Mouse (Mus musculus): ENCODE results near the gene Ssh2. TPM values are rescaled to one million over a fixed set of nuclear protein-coding genes. Genes with fewer than 3 reads are reported as not detected.

Gene Ssh2
- total RNA-seq, 2 experiments from 2014 or later, result 46.9 to 49.6 TPM

DNA sequence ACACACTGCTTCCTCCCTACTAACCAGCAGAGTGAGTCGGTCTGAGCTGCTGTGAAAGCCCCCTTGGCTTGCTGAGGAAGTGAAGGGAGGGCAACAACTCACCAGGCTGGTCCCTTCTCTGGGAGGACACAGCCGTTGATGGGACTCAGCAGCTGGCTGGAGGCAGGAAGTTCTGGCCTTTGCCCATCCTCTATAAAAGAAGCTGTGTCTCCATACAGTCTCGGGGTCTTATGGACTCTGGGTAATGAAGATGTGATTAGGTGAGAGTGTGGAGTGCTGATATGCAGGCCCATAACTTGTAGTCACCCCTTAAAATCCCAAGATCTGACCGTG is 278.2 kb downstream of the Ssh2 start:
- intact Hi-C loops (cut with DNase I), result loop anchor here (5.0 kb wide), 1 partner anchor 128 kb away; no protein-coding TSS in a partner anchor
- no peak for DNase-seq (ENCODE audit: extremely low spot score in 1 of 2, low spot score in 2 of 2)

DNA sequence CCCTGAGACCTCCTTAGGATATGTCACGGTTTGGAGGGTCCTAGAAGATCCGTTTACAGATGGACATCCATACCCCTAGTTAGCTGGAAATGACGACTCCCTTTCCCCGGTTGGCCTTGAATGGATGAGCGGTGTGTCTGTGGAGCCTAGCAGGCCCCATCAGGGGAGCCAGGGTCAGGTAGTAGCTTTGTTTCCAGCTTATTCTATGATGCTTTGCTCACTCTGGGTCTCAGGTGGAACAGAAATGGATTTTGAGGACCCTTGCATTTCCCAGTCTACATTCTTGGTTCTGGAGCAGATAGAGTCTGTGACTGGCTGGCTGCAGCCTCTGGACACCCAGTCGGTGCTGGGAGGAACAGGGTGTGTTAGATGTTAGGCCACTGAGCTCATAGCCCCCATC is 278.7 kb downstream of the Ssh2 start:
- intact Hi-C loops (cut with DNase I), result loop anchor here (5.0 kb wide), 1 partner anchor 128 kb away; no protein-coding TSS in a partner anchor

DNA sequence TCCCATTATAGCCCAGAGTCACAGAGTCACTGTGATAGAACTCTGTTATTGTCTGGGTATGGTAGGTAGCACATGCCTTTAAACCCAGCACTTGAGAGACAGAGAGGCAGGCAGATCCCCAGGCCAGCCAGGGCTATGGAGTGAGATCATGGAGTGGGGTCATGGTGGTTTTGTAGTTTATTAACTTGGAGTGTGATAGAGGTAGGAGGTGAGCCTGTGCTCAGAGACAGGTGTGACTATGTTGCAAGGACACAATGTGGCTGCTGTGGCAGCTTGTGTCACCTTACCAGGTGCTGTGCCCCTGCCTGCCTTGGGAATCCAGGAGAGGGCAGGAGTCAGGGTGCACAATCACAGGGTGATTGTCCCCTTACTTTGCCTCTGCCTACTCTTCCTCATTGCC is 279.4 kb downstream of the Ssh2 start:
- intact Hi-C loops (cut with DNase I), result no loop called here

More for the DNA sequence above, 278.7 kb downstream of the Ssh2 start:
- no peak for DNase-seq (ENCODE audit: extremely low spot score in 1 of 2, low spot score in 2 of 2)

DNA sequence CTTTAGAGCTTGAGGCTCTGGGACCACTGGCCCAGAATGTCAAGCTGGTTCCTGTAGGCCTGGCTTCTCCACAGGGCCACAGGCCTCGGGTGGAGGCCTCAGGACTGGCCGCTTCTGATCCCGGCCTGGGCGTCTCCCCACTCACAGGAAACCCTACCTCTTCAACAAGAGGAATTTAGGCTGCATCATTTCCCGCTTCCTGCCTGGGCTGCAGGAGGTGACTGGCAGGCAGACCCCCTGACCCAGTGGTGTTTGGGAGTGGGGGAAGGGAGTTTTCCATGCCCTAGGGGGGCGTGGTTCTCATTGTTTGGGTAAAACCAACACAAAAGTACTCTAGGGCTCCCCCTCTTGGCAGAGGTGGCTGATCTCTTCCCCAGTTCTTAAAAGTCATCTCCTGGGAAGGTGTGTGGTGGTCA is 281.3 kb downstream of the Ssh2 start:
- DNase-seq (ENCODE audit: extremely low spot score in 1 of 2, low spot score in 2 of 2), result peak in 1 of 2 experiments; percentile 88
- intact Hi-C loops (cut with DNase I), result no loop called here

More for the DNA sequence above, 279.4 kb downstream of the Ssh2 start:
- no peak for DNase-seq (ENCODE audit: extremely low spot score in 1 of 2, low spot score in 2 of 2)

DNA sequence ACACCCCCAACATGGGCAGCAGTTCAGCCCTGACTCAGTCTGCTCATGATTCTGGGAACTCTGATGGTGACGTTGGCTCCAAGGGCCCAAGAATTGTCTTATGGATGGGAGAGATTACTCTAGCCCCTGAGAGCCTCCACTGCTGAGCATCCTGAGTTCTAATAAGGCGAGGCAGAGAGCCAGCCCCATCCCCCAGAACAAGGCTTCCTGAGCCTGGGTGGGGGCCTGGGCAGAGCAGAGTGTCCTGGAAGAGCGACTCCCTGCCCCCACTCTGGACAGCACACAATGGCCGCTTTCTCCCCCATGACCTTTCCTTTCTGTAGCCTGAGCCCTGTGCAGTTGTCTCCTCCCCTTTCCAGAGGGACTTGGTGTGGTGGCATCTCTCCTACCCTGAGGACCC is 281.8 kb downstream of the Ssh2 start:
- DNase-seq (ENCODE audit: extremely low spot score in 1 of 2, low spot score in 2 of 2), result peak in 1 of 2 experiments; percentile 71

DNA sequence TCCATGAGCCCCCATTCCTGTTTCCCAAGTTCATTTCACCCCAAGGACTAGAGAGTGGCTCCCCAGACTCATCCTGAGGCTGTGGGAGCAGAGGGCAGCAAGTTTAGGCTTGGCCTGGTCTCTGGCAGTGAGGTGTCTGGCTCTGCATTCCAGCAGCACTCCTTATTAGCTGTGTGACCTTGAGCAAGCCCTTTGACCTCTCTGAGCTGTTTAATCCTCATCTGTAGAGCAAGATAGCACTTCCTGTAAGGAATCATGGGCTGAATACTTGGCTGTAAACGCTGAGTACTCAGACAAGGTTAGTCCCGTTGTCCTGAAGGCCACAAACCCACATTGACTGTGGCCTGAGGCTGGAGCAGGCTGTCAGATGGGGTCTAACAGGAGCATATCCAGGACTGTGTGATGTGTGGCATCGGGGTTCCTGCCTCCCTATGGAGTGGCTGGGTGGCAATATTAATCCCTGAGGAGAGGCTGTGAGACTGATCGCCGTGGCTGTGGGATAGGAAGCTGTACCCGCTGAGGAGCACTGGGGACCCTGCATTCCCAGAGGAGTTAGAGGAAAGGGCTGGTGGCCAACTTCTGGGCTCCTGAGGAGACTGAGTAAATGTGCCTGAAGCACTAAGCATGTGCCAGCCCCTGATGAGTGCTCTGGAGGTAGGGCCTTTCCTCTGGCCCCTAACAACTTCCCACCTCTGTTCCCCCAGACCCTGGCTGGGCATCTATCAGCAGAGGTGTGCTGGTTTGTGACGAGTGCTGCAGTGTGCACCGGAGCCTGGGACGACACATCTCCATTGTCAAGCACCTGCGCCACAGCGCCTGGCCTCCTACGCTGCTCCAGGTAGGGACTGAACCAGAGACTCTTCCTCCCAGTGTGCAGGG is 282.4 kb downstream of the Ssh2 start:
- DNase-seq (ENCODE audit: extremely low spot score in 1 of 2, low spot score in 2 of 2), result no peak
- intact Hi-C loops (cut with DNase I), result no loop called here

More for the DNA sequence above, 281.8 kb downstream of the Ssh2 start:
- intact Hi-C loops (cut with DNase I), result no loop called here

DNA sequence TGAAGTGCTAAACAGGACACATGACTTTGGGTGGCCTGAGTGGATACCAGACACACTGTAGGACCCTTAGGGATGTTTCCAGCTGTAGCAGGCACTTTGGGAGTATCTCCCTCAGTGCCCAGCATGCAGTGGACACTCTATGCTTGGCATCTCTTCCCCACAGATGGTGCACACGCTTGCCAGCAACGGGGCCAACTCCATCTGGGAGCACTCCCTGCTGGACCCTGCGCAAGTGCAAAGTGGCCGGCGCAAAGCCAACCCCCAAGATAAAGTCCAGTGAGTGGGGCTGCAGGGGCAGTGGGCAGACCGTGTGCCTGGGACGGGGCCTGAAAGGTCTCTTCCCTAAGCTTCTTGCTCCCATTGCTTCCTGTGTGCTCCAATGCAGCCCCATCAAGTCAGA is 283.3 kb downstream of the Ssh2 start:
- intact Hi-C loops (cut with DNase I), result no loop called here
- DNase-seq (ENCODE audit: extremely low spot score in 1 of 2, low spot score in 2 of 2), result no peak

DNA sequence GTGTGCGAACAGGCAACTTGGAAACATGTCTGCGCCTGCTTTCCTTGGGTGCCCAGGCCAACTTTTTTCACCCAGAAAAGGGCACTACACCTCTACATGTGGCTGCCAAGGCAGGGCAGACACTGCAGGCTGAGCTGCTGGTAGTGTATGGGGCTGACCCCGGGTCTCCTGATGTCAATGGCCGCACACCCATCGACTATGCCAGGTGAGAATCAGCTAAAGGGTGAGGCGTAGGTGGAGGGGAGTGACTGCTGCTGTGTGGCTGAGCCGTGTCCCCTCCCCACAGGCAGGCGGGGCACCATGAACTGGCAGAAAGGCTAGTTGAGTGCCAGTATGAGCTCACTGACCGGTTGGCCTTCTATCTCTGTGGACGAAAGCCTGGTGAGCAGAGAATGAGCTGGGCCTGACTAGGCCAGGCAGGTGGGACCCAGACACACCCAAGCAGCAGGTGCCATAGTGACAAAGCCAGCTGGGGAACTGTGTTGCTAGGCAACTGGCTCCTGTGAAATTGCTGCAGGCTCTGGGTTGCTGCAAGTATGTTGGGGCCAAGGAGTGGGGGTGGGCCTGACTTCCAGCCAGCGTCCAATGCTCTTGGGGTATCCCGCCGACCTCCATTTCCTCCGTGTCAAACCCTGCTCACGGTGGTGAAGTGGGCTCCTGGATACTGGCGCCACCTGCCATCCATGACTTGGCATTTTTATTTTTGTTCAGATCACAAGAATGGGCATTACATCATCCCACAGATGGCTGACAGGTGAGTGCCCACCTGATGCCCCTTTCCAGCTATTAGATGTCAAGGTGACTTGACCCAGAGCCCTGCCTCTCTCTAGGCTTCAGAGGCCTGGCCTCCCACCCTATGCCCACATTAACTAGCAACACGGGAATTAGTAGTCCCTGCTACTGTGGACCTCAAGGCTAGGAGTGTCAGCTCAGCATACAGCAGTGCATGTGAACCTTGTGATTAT is 284.6 kb downstream of the Ssh2 start:
- DNase-seq (ENCODE audit: extremely low spot score in 1 of 2, low spot score in 2 of 2), result no peak
- intact Hi-C loops (cut with DNase I), result no loop called here

DNA sequence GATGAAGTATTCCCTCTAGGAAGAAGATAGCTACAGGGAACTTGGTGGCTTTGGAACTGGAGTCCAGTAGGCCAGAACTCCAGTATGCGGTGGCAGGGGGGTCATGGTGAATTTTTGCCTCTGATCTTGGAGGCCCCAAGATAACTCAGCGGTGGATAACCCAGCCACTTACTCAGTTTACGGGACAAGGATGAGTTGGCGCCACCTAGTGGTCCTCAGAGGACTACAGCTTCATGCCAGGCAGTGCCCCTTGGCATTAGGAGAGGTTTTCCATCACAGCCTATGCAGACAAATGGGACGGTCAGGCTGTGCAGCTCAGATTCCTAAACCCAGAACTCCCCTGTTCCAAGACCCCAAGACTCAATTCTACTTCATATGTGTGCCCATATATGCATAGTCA is 285.3 kb downstream of the Ssh2 start:
- intact Hi-C loops (cut with DNase I), result no loop called here
- DNase-seq (ENCODE audit: extremely low spot score in 1 of 2, low spot score in 2 of 2), result peak; percentile 74 to 82

DNA sequence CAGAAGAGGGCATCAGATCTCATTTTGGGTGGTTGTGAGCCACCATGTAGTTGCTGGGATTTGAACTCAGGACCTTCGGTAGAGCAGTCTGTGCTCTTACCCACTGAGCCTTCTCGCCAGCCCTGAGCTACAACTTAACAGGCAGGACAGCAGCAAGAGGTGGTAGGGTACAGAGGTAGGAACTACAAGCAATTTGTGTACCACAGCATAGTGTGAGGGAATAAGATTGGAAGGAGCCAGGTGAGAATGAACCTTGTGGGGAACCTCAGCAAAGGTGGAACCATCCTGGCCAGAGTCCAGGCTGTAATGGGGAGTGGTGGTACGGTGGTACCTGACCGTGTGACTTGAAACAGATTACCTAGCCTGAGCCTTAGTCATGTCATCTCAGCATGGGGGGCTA is 285.9 kb downstream of the Ssh2 start:
- intact Hi-C loops (cut with DNase I), result no loop called here
- no peak for DNase-seq (ENCODE audit: extremely low spot score in 1 of 2, low spot score in 2 of 2)

DNA sequence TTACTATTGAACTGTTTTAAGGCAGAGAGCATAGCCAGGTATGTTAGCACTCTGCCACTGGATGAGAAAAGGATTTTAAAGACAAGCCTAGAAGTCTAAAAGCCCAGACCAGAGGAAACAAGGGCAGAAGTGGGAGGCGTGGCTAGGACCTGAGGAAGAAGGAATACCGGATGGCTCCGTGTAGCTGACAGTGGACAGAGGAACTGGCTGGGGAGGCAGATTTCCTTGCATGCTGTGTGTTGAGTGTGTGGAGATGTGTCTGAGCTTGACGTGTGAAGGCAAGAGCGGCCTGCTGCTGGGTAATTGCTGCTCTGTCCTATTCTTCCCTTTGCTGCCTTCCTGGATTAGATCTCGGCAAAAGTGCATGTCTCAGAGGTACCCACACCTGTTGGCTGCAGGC is 286.4 kb downstream of the Ssh2 start:
- no peak for DNase-seq (ENCODE audit: extremely low spot score in 1 of 2, low spot score in 2 of 2)
- intact Hi-C loops (cut with DNase I), result no loop called here

DNA sequence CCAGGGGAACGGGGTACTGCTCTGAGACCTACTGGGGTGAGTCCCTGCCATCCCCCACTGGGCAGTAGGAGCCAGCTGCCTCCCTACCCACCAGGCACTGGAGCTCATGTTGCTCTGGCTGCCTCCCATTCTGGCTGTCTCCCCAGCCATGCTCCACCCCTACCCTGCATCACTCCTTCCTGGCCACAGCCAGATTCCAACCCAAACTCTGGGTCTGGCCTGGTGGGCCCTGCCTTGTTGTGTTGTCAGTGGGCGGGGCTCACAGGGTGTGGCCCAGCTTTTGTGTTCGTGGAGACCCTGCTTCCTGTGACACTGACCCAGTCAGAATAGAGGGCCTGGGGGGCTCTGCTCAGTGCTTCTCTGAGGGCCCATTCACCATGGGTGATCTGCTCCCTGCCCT is 287.4 kb downstream of the Ssh2 start:
- intact Hi-C loops (cut with DNase I), result no loop called here
- DNase-seq (ENCODE audit: extremely low spot score in 1 of 2, low spot score in 2 of 2), result peak in 1 of 2 experiments; percentile 65

DNA sequence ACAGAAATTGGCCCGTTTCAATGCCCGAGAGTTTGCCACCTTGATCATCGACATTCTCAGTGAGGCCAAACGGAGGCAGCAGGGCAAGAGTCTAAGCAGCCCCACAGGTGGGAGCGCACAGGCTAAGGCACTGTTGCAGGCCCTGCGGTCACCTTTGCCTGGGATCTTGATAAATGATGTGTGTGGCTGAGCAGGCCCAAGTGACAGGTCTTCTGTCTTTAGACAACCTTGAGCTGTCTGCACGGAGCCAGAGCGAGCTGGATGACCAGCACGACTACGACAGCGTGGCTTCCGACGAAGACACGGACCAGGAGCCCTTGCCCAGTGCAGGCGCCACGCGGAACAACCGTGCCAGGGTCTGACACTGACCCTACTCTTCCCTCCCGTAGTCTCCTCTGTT is 288.3 kb downstream of the Ssh2 start:
- DNase-seq (ENCODE audit: extremely low spot score in 1 of 2, low spot score in 2 of 2), result no peak
- intact Hi-C loops (cut with DNase I), result no loop called here

DNA sequence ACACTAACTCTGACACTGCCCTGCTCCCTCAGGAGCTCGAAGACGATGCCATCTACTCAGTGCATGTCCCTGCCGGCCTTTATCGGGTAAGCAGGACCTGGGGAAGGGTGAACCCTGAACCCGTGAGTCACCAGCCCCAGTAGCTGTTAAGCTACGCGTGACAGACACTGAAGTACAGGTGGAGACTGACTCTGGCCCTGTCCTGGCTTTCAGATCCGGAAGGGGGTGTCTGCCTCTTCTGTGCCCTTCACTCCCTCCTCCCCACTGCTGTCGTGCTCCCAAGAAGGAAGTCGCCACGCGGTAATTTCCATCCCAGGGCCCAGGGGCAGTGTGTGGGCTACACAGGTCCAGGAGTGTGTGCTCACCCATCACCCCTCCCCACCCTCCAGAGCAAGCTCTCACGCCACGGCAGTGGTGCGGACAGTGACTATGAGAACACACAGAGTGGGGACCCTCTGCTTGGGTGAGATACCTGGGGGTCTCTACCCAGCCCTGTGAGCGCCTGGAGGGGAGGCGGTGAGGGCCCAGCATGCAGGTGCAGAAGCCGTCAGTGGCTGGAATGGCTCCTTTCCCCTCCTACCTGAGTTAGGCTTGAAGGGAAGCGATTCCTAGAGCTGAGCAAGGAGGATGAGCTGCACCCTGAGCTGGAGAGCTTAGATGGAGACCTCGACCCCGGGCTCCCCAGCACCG is 289.3 kb downstream of the Ssh2 start:
- intact Hi-C loops (cut with DNase I), result no loop called here
- no peak for DNase-seq (ENCODE audit: extremely low spot score in 1 of 2, low spot score in 2 of 2)

DNA sequence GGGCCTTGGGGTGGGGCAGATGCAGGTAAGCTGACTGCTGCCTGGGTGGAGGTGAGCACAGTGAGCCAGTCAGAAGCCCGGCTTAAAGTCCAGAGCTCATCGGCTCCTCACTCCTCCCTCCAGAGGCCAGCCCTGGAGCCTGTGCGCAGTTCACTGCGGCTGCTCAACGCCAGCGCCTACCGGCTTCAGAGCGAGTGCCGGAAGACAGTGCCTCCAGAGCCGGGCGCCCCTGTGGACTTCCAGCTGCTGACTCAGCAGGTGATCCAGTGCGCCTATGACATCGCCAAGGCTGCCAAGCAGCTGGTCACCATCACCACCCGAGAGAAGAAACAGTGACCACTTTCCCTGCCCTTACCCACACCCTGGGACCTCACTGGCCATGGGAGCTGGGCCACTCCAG is 290.2 kb downstream of the Ssh2 start:
- intact Hi-C loops (cut with DNase I), result no loop called here

DNA sequence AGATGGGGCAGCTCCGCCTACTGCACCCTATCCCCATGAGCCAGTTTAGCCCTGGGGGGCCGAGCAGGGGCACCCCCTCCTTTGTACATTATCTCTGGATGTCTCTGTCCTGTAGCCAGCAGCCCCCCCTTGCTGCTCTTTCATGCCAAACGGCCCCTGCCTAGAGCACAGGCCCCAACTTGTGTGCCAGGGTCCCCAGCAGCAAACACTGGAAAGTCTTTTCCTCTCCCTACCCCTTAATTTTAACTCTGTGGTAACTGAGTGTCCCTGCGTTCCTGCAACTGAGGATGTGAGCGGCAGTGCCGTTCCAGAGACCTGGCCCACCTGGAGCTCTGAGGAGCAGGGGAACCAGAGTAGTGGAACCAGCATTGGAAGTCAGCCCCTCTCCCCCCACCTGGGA is 290.9 kb downstream of the Ssh2 start:
- intact Hi-C loops (cut with DNase I), result no loop called here

More for the DNA sequence above, 290.2 kb downstream of the Ssh2 start:
- peak in 1 of 2 experiments; percentile 34 for DNase-seq (ENCODE audit: extremely low spot score in 1 of 2, low spot score in 2 of 2)

DNA sequence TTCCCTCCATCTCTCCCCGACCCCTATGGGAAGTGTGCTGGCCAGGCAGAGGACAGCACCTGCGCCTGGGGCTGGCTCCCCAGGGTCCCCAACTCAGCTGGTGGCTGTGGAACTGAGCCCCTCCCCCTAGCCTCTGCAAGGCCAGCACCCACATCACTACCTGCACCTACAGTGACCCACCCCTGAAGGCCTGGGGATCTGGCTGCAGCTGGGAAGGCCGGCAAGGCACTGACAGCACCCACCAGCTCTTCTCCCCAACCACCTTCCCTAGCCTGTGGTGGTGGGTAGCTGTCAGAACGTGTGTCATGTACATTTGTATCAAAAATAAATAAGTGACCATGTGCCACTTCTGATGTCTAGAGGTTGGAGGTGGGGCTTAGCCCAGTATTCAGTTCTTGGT is 291.3 kb downstream of the Ssh2 start:
- intact Hi-C loops (cut with DNase I), result no loop called here

More for the DNA sequence above, 290.9 kb downstream of the Ssh2 start:
- DNase-seq (ENCODE audit: extremely low spot score in 1 of 2, low spot score in 2 of 2), result peak in 1 of 2 experiments; percentile 22

DNA sequence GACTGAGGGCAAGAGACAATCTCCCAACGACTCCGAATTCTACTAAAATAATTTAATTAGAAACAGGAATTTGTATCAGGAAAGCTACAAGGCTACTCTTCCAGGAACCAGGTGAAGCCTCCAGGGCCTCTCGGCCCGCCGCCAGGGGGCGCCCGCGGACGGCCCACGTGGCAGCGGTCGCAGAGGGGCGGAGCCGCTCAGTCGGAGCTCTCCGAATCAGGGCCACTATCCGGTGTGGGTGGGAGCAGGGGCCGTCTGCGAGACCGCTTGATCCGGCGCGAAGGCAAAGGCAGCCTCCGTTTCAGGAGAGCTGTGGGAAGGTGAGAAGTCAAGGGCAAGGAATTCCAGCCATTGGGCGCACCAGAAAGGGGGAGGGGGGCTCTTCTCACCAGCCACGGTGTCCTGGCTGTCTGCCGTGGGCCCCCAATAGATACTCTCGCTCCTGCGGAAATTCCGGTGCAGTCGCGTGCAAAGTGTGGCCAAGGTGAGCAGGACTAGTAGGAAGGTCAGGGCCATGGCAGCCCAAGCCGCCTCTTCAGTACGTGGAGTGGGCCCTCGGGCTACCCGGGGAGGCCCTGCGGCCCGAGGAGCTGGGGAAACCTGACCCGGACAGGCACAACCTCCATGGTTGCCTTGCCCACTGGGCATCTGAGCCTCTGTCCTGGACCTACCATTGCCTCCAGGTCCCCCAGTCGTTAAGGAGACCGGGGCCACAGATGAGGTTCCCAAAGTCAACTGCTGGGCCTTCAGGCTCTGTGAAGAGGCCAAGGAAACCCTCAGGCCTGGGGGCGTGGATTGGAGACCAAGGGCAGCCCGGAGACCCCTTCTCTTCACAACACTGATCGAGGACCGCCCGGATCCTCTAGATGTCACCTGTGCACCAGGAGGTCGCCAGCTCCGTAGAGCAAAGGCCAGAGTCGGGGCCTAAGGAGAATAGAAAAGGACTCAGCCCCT is 292.3 kb downstream of the Ssh2 start:
- intact Hi-C loops (cut with DNase I), result no loop called here

More for the DNA sequence above, 291.3 kb downstream of the Ssh2 start:
- DNase-seq (ENCODE audit: extremely low spot score in 1 of 2, low spot score in 2 of 2), result peak in 1 of 2 experiments; percentile 33

More for the DNA sequence above, 292.3 kb downstream of the Ssh2 start:
- peak in 1 of 2 experiments; percentile 92 for DNase-seq (ENCODE audit: extremely low spot score in 1 of 2, low spot score in 2 of 2)
